Mouse (Mus musculus) embryonic facial prominence, embryonic 11.5 days (tissue): Measurements from ENCODE around the gene Armh3. TPM values are rescaled to one million over a fixed set of nuclear protein-coding genes. Genes with fewer than 3 reads are reported as not detected.
A peak's percentile ranks its signal among the peaks of the same experiment; 100 is the strongest.
"Not testable (repeated sequence)": the region's sequence is repeated elsewhere in the genome, so short reads cannot be mapped to it uniquely, and the experiment has no call there.

Source experiments
- ATAC-seq: fragments of 200-750 bp; cut with Nextera tagmentation; replicated peaks from 2 replicates; pipeline ENCODE4 v1.8.0; 2017; ENCODE audit warnings: low read depth; ENCODE audit not compliant: insufficient number of reproducible peaks, low FRiP score, low TSS enrichment
- DNase-seq: peaks from one replicate; pipeline ENCODE4 v3.0.0-alpha.2; 2015; ENCODE audit warnings: low spot score
- H3K27ac ChIP-seq: fragments of 300-500 bp; sonication (generic); replicated peaks from 2 replicates; pipeline ENCODE4 v1.5.1; 2014; ENCODE audit warnings: mild to moderate bottlenecking, low read depth, low read length, control low read depth
- H3K27me3 ChIP-seq: fragments of 300-500 bp; sonication (generic); 2 replicates; pipeline ENCODE4 v1.6.1; 2014; ENCODE audit warnings: mild to moderate bottlenecking, low read length, moderate library complexity, mixed read lengths; ENCODE audit not compliant: control insufficient read depth, insufficient read depth
- H3K36me3 ChIP-seq: fragments of 300-500 bp; sonication (generic); replicated peaks from 2 replicates; pipeline ENCODE4 v1.6.1; 2014; ENCODE audit warnings: low read depth, mild to moderate bottlenecking, low read length, moderate library complexity, mixed read lengths; ENCODE audit not compliant: control insufficient read depth, insufficient read depth
- H3K4me1 ChIP-seq: fragments of 300-500 bp; sonication (generic); 2 replicates; pipeline ENCODE4 v1.6.1; 2014; ENCODE audit warnings: low read length, mixed read lengths; ENCODE audit not compliant: control insufficient read depth, insufficient read depth
- H3K4me2 ChIP-seq: fragments of 300-500 bp; sonication (generic); 2 replicates; pipeline ENCODE4 v1.6.1; 2014; ENCODE audit warnings: low read depth, mild to moderate bottlenecking, control low read depth, low read length, moderate library complexity
- H3K4me3 ChIP-seq: fragments of 300-500 bp; sonication (generic); 2 replicates; pipeline ENCODE4 v1.5.1; 2014; ENCODE audit warnings: low read depth, low read length, control low read depth
- H3K9ac ChIP-seq: fragments of 300-500 bp; sonication (generic); replicated peaks from 2 replicates; pipeline ENCODE4 v1.6.1; 2014; ENCODE audit warnings: mild to moderate bottlenecking, control low read depth, low read length
- H3K9me3 ChIP-seq: fragments of 300-500 bp; sonication (generic); replicated peaks from 2 replicates; pipeline ENCODE4 v1.6.1; 2016; ENCODE audit warnings: mild to moderate bottlenecking, low read length, inconsistent platforms, mixed read lengths; ENCODE audit not compliant: control insufficient read depth
- WGBS: fragments of 180-500 bp; shearing (Covaris S2); extraction: QIAGEN DNeasy Blood & Tissue Kit; methylation state at CpG from one replicate; pipeline ENCODE4 v1.1.7; 2014; 5-methylcytosine and 5-hydroxymethylcytosine counted together
- polyA plus RNA-seq: library from polyadenylated mRNA; unstranded; fragments of >200 nt; fragmentation: Nextera tagmentation; extraction: Ambion mirVana; gene quantifications from 2 replicates; pipeline ENCODE4 v1.2.1, GENCODE M21; 2014

Gene Armh3
- polyA plus RNA-seq, 1 experiment from 2014 or later, result 13.9 TPM

GRCm38 (mm10) chr19:46003371-46004226 lies 5.3 kb upstream of the Armh3 start, which contains the start of gene Hps6:
Gene Hps6 (plus strand): TSS chr19:46003508.
- Histone ChIP-seq H3K36me3 (no peaks in the 10 kb centered on the region), H3K9ac (peak within 1 kb of the TSS; percentile 74), H3K9me3 (no peaks in the 10 kb centered on the region), H3K27me3 (no peaks in the 10 kb centered on the region), H3K4me1 (peaks cover 4% of the 10 kb centered on the region), H3K27ac (no peak within 1 kb of the TSS), H3K4me3 (peak within 1 kb of the TSS; percentile 62), H3K4me2 (peak within 1 kb of the TSS; percentile 98)
- DNase-seq (peak; percentile 74), ATAC-seq (peak; percentile 61)
- WGBS, result 1% methylated on average over 70 of the region's 70 CpGs

- Histone ChIP-seq H3K9me3 (no peaks in the 10 kb centered on the region), H3K4me2 (no peak overlapping the region), H3K9ac (no peak overlapping the region), H3K27me3 (no peaks in the 10 kb centered on the region), H3K36me3 (no peaks in the 10 kb centered on the region), H3K4me3 (no peak overlapping the region), H3K27ac (no peak overlapping the region), H3K4me1 (peaks cover 4% of the 10 kb centered on the region)
- DNase-seq (no peak), ATAC-seq (no peak)
- 88% methylated on average over 9 of the region's 9 CpGs for WGBS
Observed at GRCm38 (mm10) chr19:46002279-46002678, 4.0 kb upstream of the Armh3 start.

GRCm38 (mm10) chr19:45999378-45999777 lies 1.1 kb upstream of the Armh3 start:
- no peak for ATAC-seq

GRCm38 (mm10) chr19:45998694-45999217 lies 468 bp upstream of the Armh3 start:
- peak overlapping the region; percentile 82 for H3K4me3 ChIP-seq
- H3K9me3 ChIP-seq, result 0 out of 2 replicates have a peak, but pooled peaks cover 2% of the 10 kb centered on the region
- H3K9ac ChIP-seq, result no peak overlapping the region; the same call in 1 of the 2 replicates
- DNase-seq, result no peak
- H3K27ac ChIP-seq, result no peak overlapping the region
- 0 out of 2 replicates have a peak, but pooled peaks have one; percentile 21 for ATAC-seq
- H3K4me1 ChIP-seq, result no peaks in the 10 kb centered on the region; the same call in 1 of the 2 replicates
- peak overlapping the region; percentile 27 for H3K4me2 ChIP-seq
- no peaks in the 10 kb centered on the region for H3K36me3 ChIP-seq
- 14% methylated on average over 8 of the region's 8 CpGs for WGBS
- no peaks in the 10 kb centered on the region for H3K27me3 ChIP-seq

More at GRCm38 (mm10) chr19:45999378-45999777, 1.1 kb upstream of the Armh3 start:
- H3K4me2 ChIP-seq, result no peak overlapping the region
- peaks cover 4% of the 10 kb centered on the region for H3K4me1 ChIP-seq
- H3K9ac ChIP-seq, result no peak overlapping the region
- WGBS, result 56% methylated on average over 1 of the region's 1 CpGs
- no peak for DNase-seq
- no peaks in the 10 kb centered on the region for H3K27me3 ChIP-seq
- H3K4me3 ChIP-seq, result no peak overlapping the region
- 0 out of 2 replicates have a peak, but pooled peaks cover 2% of the 10 kb centered on the region for H3K9me3 ChIP-seq
- H3K36me3 ChIP-seq, result no peaks in the 10 kb centered on the region
- no peak overlapping the region for H3K27ac ChIP-seq

GRCm38 (mm10) chr19:45997365-45997764 lies 923 bp downstream of the Armh3 start:
- H3K27me3 ChIP-seq, result no peaks in the 10 kb centered on the region
- 0 out of 2 replicates have a peak, but pooled peaks cover 2% of the 10 kb centered on the region for H3K9me3 ChIP-seq
- WGBS, result 66% methylated on average over 5 of the region's 5 CpGs
- H3K36me3 ChIP-seq, result no peaks in the 10 kb centered on the region
- no peak overlapping the region for H3K27ac ChIP-seq
- peak overlapping the region; percentile 91; the same call in 1 of the 2 replicates for H3K9ac ChIP-seq
- H3K4me1 ChIP-seq, result no peaks in the 10 kb centered on the region; the same call in 1 of the 2 replicates
- H3K4me2 ChIP-seq, result peak overlapping the region; percentile 71
- DNase-seq (peak; percentile 11), ATAC-seq (no peak)
- peak overlapping the region; percentile 82 for H3K4me3 ChIP-seq

- Histone ChIP-seq H3K4me2 (no peak overlapping the region), H3K27me3 (no peaks in the 10 kb centered on the region), H3K9me3 (0 out of 2 replicates have a peak, but pooled peaks cover 2% of the 10 kb centered on the region), H3K9ac (no peak overlapping the region), H3K36me3 (no peaks in the 10 kb centered on the region), H3K27ac (no peak overlapping the region), H3K4me1 (no peaks in the 10 kb centered on the region; the same call in 1 of the 2 replicates), H3K4me3 (no peak overlapping the region)
- ATAC-seq (no peak), DNase-seq (no peak)
- 94% methylated on average over 13 of the region's 13 CpGs for WGBS
Observed at GRCm38 (mm10) chr19:45993981-45994737, 4.1 kb downstream of the Armh3 start.

GRCm38 (mm10) chr19:45993441-45993840 lies 4.8 kb downstream of the Armh3 start:
- H3K9ac ChIP-seq, H3K9me3 ChIP-seq, H3K4me3 ChIP-seq, H3K4me1 ChIP-seq, H3K36me3 ChIP-seq, H3K27ac ChIP-seq, H3K27me3 ChIP-seq, ATAC-seq, H3K4me2 ChIP-seq, DNase-seq: not testable (repeated sequence)
- 85% methylated on average over 6 of the region's 6 CpGs for WGBS
